Mouse (Mus musculus) spleen, adult 2 months (tissue): Measurements from ENCODE around the gene Cmtm8. TPM values are rescaled to one million over a fixed set of nuclear protein-coding genes. Genes with fewer than 3 reads are reported as not detected.

Experiments
- DNase-seq, 2 experiments: peaks; one replicate each; pipeline versions ENCODE4 v3.0.0 to v3.0.0-alpha.2; 2012 to 2021; ENCODE audit warnings: low spot score in 2 of 2, low read depth in 1 of 2
- H3K27ac ChIP-seq: fragments of 200-500 bp; 2 replicates; pipeline ENCODE4 v1.5.1; 2012; ENCODE audit warnings: low read length, inconsistent platforms; ENCODE audit not compliant: insufficient read depth
- H3K27me3 ChIP-seq: fragments of 200-500 bp; 2 replicates; pipeline ENCODE4 v1.6.1; 2012; ENCODE audit warnings: mild to moderate bottlenecking, moderate library complexity, low read length, inconsistent platforms; ENCODE audit not compliant: control insufficient read depth, insufficient read depth
- H3K36me3 ChIP-seq: fragments of 200-500 bp; 2 replicates; pipeline ENCODE4 v1.6.1; 2012; ENCODE audit warnings: mild to moderate bottlenecking, low read length, inconsistent platforms; ENCODE audit not compliant: control insufficient read depth, insufficient read depth
- H3K4me1 ChIP-seq: fragments of 200-500 bp; 2 replicates; pipeline ENCODE4 v1.6.1; 2011; ENCODE audit warnings: inconsistent platforms; ENCODE audit not compliant: control insufficient read depth, insufficient read depth, insufficient read length
- H3K4me3 ChIP-seq: fragments of 200-500 bp; 2 replicates; pipeline ENCODE4 v1.5.1; 2011; ENCODE audit warnings: mild to moderate bottlenecking, inconsistent platforms; ENCODE audit not compliant: insufficient read depth, insufficient read length; ENCODE audit errors: extremely low read depth
- CTCF ChIP-seq: fragments of 200-500 bp; IDR thresholded peaks from 2 replicates; pipeline ENCODE4 v1.5.1; 2011; ENCODE audit warnings: mild to moderate bottlenecking, inconsistent platforms; ENCODE audit not compliant: insufficient read depth, insufficient read length, insufficient replicate concordance; ENCODE audit errors: extremely low read depth
- POLR2A ChIP-seq: fragments of 200-500 bp; IDR thresholded peaks from 2 replicates; pipeline ENCODE4 v1.6.1; 2011; ENCODE audit warnings: low read depth, low read length, inconsistent platforms
- WGBS: fragments of 180-500 bp; shearing (Covaris S2); methylation state at CpG from one replicate; pipeline ENCODE4 v1.1.7; 2018; 5-methylcytosine and 5-hydroxymethylcytosine counted together
- polyA plus RNA-seq: library from polyadenylated mRNA; depleted of rRNA; stranded (reverse); fragments of >200 nt; gene quantifications from 2 replicates; pipeline ENCODE4 v1.2.3, GENCODE M21; 2012; rRNA removed

Gene Cmtm8
- polyA plus RNA-seq: 5.8 and 7.9 TPM in 2 replicates

DNA sequence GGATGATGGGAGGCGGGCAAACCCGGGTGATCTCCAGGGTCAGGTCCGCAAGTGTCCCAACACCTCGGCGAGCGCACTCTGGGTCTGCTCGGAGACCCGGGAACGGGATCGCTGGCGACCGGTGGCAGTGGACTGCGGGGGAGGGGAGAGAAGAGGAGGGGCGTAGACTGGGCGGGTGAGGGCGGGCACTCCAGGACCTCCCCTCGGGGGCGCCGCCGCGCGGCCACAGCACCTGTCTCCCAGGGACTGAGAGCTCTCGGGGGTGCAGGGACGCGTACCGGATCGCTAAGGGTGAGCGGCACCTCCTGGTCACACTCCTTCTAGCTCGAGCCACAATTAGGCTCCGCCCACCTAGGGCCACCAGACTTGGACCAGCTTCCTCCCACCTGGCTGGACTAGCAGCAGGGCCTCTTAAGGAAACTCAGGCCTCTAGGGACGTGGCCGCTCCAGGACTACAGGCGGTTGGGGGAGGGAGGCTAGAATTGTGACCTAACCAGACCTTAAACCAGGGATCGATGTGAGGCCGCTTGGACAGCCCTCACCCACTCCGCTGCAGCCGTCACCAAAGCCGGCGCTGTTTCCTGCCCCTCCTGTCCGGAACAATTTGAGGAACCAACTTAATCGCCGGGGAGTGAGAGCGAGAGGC, at the start of gene Cmtm8:
Gene Cmtm8 (minus strand): TSS at position 140 of the 646 bp plus-strand sequence.
- no peak within 1 kb of the TSS for H3K27ac ChIP-seq
- TF ChIP-seq POLR2A: no peak
- no peak for TF ChIP-seq CTCF
- H3K4me1 ChIP-seq: peaks cover 2% of the 10 kb centered on the region; the same call in 1 of the 2 replicates
- H3K27me3 ChIP-seq: no peaks in the 10 kb centered on the region
- DNase-seq: peak; percentile 27 to 54
- peak within 1 kb of the TSS; percentile 63 for H3K4me3 ChIP-seq
- no peaks in the 10 kb centered on the region for H3K36me3 ChIP-seq
- 1% methylated on average over 34 of the region's 43 CpGs for WGBS

DNA sequence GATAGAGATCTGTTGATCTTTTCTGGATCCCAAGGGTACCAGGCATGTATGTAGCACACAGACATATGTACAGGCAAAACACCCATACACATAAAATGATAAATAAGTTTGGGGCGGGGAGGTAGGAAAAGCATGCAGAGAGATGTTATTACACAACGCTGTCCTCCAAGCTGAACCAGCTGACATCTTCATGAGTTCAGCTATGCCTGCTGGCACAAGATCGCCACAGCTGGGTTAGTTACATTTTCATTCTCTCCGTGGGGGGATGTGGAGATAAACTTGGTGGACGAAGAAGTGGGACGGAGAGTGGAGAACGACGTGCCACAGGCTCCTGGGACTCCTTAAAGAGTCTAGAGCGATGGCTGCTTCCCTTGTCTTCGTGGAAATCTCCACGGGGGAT, 49.0 kb upstream of the Cmtm8 start:
- Histone ChIP-seq H3K4me3 (no peak overlapping the region), H3K36me3 (no peaks in the 10 kb centered on the region; the same call in 1 of the 2 replicates), H3K27me3 (no peaks in the 10 kb centered on the region), H3K4me1 (no peaks in the 10 kb centered on the region), H3K27ac (no peak overlapping the region)
- no peak for DNase-seq
- no peak for TF ChIP-seq CTCF
- WGBS: 88% methylated on average over 11 of the region's 11 CpGs

- WGBS: 66% methylated on average over 7 of the region's 7 CpGs
- H3K4me1 ChIP-seq: no peaks in the 10 kb centered on the region
- no peaks in the 10 kb centered on the region for H3K27me3 ChIP-seq
- DNase-seq: no peak
- no peak overlapping the region for H3K27ac ChIP-seq
- H3K4me3 ChIP-seq: no peak overlapping the region
- TF ChIP-seq POLR2A (no peak), CTCF (no peak)
- H3K36me3 ChIP-seq: no peaks in the 10 kb centered on the region
These were observed 46.4 kb upstream of the Cmtm8 start for GRCm38 (mm10) chr9:114890377-114890776.

DNA sequence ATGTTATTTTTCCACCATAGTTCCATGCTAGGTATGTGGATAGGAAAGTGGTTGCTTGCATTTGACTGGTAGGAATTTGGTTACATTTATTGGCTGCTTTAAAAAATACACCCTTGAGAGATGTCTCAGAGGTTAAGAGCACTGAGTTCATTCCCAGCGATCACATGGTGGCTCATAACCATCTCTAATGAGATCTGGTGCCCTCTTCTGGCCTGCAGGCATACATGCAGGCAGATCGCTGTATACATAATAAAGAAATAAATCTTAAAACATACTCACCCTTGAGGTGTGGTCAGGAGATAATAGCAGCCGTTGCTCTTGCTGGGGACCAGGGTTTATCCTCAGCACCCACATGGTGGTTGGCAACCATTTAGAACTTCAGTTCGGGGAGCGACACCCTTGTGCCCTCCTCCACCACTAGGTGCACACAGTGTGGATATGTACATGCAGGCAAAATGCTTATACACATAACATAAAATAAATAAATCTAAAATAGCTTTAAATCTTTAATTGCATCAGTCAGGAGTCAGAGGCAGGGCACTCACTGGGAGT, 45.0 kb upstream of the Cmtm8 start:
- 88% methylated on average over 5 of the region's 5 CpGs for WGBS
- Histone ChIP-seq H3K4me3 (no peak overlapping the region), H3K4me1 (no peaks in the 10 kb centered on the region), H3K27me3 (no peaks in the 10 kb centered on the region), H3K27ac (no peak overlapping the region), H3K36me3 (no peaks in the 10 kb centered on the region)
- no peak; the same call in 1 of the 2 replicates for TF ChIP-seq CTCF
- no peak for TF ChIP-seq POLR2A
- no peak for DNase-seq

DNA sequence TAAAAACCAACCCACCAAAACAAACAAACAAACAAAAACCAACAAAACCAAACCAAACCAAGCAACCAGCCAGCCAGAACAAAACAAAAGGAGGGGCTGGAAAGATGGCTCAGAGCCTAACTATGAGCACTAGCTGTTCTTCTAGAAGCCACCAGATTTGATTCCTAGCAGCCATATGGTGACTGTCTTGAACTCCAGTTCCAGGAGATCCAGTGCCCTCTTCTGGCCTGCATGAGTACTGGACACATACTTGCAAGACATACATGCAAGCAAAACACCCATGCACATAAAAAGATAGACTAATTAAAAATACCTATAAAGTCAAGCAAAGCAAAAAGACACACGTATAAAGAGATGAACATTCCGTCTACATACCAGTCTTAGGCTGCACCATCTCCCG, 43.7 kb upstream of the Cmtm8 start:
- peak; percentile 17 to 19 for DNase-seq
- TF ChIP-seq CTCF: no peak
- TF ChIP-seq POLR2A: no peak
- WGBS: 96% methylated on average over 3 of the region's 3 CpGs
- Histone ChIP-seq H3K36me3 (no peaks in the 10 kb centered on the region), H3K27me3 (no peaks in the 10 kb centered on the region), H3K4me3 (no peak overlapping the region), H3K4me1 (no peaks in the 10 kb centered on the region), H3K27ac (no peak overlapping the region)

DNA sequence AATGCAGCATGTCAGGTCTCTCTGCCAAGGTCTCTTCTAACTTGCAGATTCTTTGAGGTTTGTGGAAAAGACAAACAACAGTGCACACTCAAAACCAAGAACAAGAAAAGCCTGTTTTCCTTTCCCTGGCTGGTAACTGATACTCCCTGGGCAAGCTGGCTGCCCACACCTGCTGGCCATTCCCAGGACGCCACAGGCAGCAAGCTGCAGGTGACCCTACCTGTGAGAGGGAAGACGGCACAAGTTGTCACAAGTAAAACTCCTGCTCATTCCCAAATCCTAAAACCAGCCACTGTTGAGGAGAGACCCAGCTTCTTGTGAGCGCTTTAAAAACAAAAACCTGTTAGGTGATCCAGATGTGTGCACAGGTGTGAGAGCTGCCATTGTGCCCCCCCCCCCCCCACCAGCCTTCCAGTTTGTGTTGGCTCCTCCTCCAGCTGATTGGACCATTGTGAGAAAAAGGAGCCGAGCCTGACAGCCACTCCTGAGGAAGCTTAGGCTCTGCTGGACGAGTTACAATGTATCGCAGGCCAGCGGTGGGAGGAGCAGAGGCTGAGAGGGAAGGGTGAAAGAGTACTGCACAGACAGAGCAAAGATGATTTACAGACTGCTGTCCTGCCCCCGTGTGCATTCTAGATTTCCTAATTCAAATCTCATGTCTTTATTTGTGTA, 42.2 kb upstream of the Cmtm8 start:
- Histone ChIP-seq H3K4me1 (no peaks in the 10 kb centered on the region), H3K36me3 (no peaks in the 10 kb centered on the region), H3K27me3 (no peaks in the 10 kb centered on the region), H3K27ac (no peak overlapping the region), H3K4me3 (no peak overlapping the region)
- TF ChIP-seq POLR2A (no peak), CTCF (no peak)
- no peak for DNase-seq
- 84% methylated on average over 8 of the region's 8 CpGs for WGBS

DNA sequence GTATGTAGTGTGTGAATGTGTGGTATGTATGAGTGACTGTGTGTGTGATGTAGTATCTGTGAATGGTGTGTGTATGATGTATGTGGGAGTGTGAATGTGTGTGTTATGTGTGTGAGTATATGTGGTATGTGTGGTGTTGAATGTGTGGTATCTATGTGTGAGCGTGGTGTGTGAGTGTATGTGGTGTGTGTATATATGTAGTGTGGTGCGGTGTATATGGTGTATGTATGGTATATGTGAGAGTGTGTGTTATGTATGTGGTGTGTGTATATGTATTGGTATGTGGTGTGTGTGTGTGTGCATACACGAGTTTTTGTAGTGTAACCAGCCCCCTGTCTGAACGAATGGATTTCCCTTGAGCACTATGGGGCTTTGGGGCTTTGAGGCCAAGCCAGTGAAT, 41.6 kb upstream of the Cmtm8 start:
- H3K4me3 ChIP-seq: no peak overlapping the region
- WGBS: 80% methylated on average over 4 of the region's 4 CpGs
- DNase-seq: no peak
- H3K27me3 ChIP-seq: no peaks in the 10 kb centered on the region
- no peak overlapping the region for H3K27ac ChIP-seq
- no peaks in the 10 kb centered on the region for H3K36me3 ChIP-seq
- H3K4me1 ChIP-seq: no peaks in the 10 kb centered on the region
- TF ChIP-seq POLR2A (no peak), CTCF (no peak)
